Mouse (Mus musculus): ENCODE measurements around the gene Ampd3. TPM values are rescaled to one million over a fixed set of nuclear protein-coding genes. Genes with fewer than 3 reads are reported as not detected.
A peak's percentile ranks its signal among the peaks of the same experiment; 100 is the strongest.

The Ampd3 gene
- polyA plus RNA-seq, 1 experiment: 17.6 TPM

- TF ChIP-seq GATA1 (IDR thresholded peaks at IDR 0.05; ENCODE audit: low read length): no peak
Measured at GRCm38 (mm10) chr7:110753310-110753709, 14.7 kb upstream of the Ampd3 start.

GRCm38 (mm10) chr7:110753926-110754330 is 14.1 kb upstream of the Ampd3 start:
- TF ChIP-seq GATA1 (IDR thresholded peaks at IDR 0.05; ENCODE audit: low read length): no peak

- no peak for TF ChIP-seq GATA1 (IDR thresholded peaks at IDR 0.05; ENCODE audit: low read length)
Measured at GRCm38 (mm10) chr7:110756440-110756839, 11.6 kb upstream of the Ampd3 start.

- TF ChIP-seq GATA1 (IDR thresholded peaks at IDR 0.05; ENCODE audit: low read length): no peak
Measured at GRCm38 (mm10) chr7:110762605-110763180, 5.3 kb upstream of the Ampd3 start.

GRCm38 (mm10) chr7:110768451-110769064 is 552 bp downstream of the Ampd3 start:
- no peak for TF ChIP-seq GATA1 (IDR thresholded peaks at IDR 0.05; ENCODE audit: low read length)

GRCm38 (mm10) chr7:110769094-110769493 is 1.1 kb downstream of the Ampd3 start:
- TF ChIP-seq GATA1 (IDR thresholded peaks at IDR 0.05; ENCODE audit: low read length): no peak

- no peak for TF ChIP-seq GATA1 (IDR thresholded peaks at IDR 0.05; ENCODE audit: low read length)
Measured at GRCm38 (mm10) chr7:110770949-110771348, 2.9 kb downstream of the Ampd3 start.

GRCm38 (mm10) chr7:110772343-110772742 is 4.3 kb downstream of the Ampd3 start:
- TF ChIP-seq GATA1 (IDR thresholded peaks at IDR 0.05; ENCODE audit: low read length): no peak

- no peak for TF ChIP-seq GATA1 (IDR thresholded peaks at IDR 0.05; ENCODE audit: low read length)
Measured at GRCm38 (mm10) chr7:110773204-110774002, 5.4 kb downstream of the Ampd3 start.

GRCm38 (mm10) chr7:110774077-110774476 is 6.1 kb downstream of the Ampd3 start:
- no peak for TF ChIP-seq GATA1 (IDR thresholded peaks at IDR 0.05; ENCODE audit: low read length)

- peak; percentile 78 for TF ChIP-seq GATA1 (IDR thresholded peaks at IDR 0.05; ENCODE audit: low read length)
Measured at GRCm38 (mm10) chr7:110774674-110775073, 6.7 kb downstream of the Ampd3 start.

- TF ChIP-seq GATA1 (IDR thresholded peaks at IDR 0.05; ENCODE audit: low read length): no peak
Measured at GRCm38 (mm10) chr7:110777146-110778001, 9.4 kb downstream of the Ampd3 start.

GRCm38 (mm10) chr7:110778933-110779332 is 10.9 kb downstream of the Ampd3 start:
- TF ChIP-seq GATA1 (IDR thresholded peaks at IDR 0.05; ENCODE audit: low read length): no peak

- no peak for TF ChIP-seq GATA1 (IDR thresholded peaks at IDR 0.05; ENCODE audit: low read length)
Measured at GRCm38 (mm10) chr7:110779605-110780111, 11.7 kb downstream of the Ampd3 start.

- no peak for TF ChIP-seq GATA1 (IDR thresholded peaks at IDR 0.05; ENCODE audit: low read length)
Measured at GRCm38 (mm10) chr7:110780520-110780919, 12.5 kb downstream of the Ampd3 start.
